Mouse (Mus musculus) midbrain, postnatal 0 days (tissue): ENCODE measurements at regions not wholly inside any gene's neighbourhood (a gene's known extent, or its start where the extent isn't known, plus 50 kb on each side); places are given as distances from the start of the nearest gene placed in this dataset.

ENCODE experiments used
- ATAC-seq: fragments of 200-750 bp; cut with Nextera tagmentation; 2 replicates; pipeline ENCODE4 v1.8.0; 2017; ENCODE audit warnings: moderate number of reproducible peaks, mild to moderate bottlenecking, moderate TSS enrichment, moderate library complexity; ENCODE audit not compliant: low FRiP score
- DNase-seq: peaks from one replicate; pipeline ENCODE4 v3.0.0-alpha.2; 2015; ENCODE audit warnings: low spot score
- H3K27ac ChIP-seq: fragments of 300-500 bp; sonication (generic); 2 replicates; pipeline ENCODE4 v1.5.1; 2014; ENCODE audit warnings: low read depth, mild to moderate bottlenecking, low read length, mixed read lengths
- H3K27me3 ChIP-seq: fragments of 300-500 bp; sonication (generic); 2 replicates; pipeline ENCODE4 v1.6.1; 2014; ENCODE audit warnings: low read length, control low read depth, mixed read lengths; ENCODE audit not compliant: insufficient read depth
- H3K36me3 ChIP-seq: fragments of 300-500 bp; sonication (generic); 2 replicates; pipeline ENCODE4 v1.6.1; 2014; ENCODE audit warnings: low read length, control low read depth, mixed read lengths; ENCODE audit not compliant: insufficient read depth
- H3K4me1 ChIP-seq: fragments of 300-500 bp; sonication (generic); 2 replicates; pipeline ENCODE4 v1.6.1; 2014; ENCODE audit warnings: mild to moderate bottlenecking, control low read depth, antibody characterized with exemption, low read length, mixed read lengths; ENCODE audit not compliant: insufficient read depth
- H3K4me2 ChIP-seq: fragments of 300-500 bp; sonication (generic); 2 replicates; pipeline ENCODE4 v1.6.1; 2014; ENCODE audit warnings: low read depth, mild to moderate bottlenecking, low read length, mixed read lengths; ENCODE audit not compliant: poor library complexity, severe bottlenecking
- H3K4me3 ChIP-seq: fragments of 300-500 bp; sonication (generic); 2 replicates; pipeline ENCODE4 v1.5.1; 2014; ENCODE audit warnings: low read depth, mild to moderate bottlenecking, low read length, moderate library complexity
- H3K9ac ChIP-seq: fragments of 300-500 bp; sonication (generic); replicated peaks from 2 replicates; pipeline ENCODE4 v1.6.1; 2014; ENCODE audit warnings: mild to moderate bottlenecking, low read length, moderate library complexity, mixed read lengths; ENCODE audit not compliant: poor library complexity, severe bottlenecking
- H3K9me3 ChIP-seq: fragments of 300-500 bp; sonication (generic); 2 replicates; pipeline ENCODE4 v1.6.1; 2016; ENCODE audit warnings: low read length, control low read depth
- CTCF ChIP-seq: IDR thresholded peaks from 2 replicates; pipeline ENCODE4 v1.5.1; 2016; ENCODE audit warnings: antibody characterized with exemption, mild to moderate bottlenecking
- WGBS: fragments of 180-500 bp; shearing (Covaris S2); extraction: QIAGEN DNeasy Blood & Tissue Kit; methylation state at CpG from one replicate; pipeline ENCODE4 v1.1.7; 2014; 5-methylcytosine and 5-hydroxymethylcytosine counted together

DNA sequence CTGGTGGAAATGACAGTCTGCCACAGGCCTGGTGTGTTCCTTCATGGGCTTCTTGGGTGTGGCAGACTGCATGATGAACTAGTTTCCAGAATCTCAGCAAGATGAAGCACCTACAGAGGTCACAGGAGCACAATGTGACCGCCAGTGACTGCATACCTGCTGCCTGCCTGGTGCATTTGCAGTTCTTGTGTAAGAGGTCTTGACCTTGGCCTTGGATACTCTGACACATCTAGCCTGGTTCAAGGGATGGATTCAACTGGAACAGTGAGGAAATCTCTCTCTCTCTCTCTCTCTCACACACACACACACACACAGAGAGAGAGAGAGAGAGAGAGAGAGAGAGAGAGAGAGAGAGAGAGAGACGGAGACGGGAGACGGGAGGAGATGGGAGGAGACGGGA is 301.9 kb upstream of the Hs6st1 start:
- Histone ChIP-seq H3K36me3 (no peaks in the 10 kb centered on the region), H3K4me3 (no peak overlapping the region)

DNA sequence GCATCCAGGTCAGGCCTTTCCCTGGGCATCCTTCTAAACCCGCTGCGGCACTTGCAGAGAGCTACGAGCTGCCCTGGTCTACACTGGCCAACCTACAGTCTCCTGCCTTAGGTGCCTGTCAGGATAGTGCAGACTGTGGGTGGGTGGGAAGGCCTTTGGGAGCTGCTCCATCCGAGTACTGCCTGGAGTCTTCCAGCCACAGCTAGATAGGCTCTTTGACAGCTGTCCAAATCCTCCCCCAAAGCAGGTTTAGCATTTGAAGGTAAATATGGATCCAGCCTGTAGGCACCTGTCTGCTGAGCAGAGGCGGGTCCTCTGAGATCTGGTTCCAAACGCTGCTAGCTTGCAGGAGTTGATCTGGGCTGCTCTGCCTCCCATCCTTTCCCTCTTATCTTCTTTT is 295.6 kb upstream of the Hs6st1 start:
- TF ChIP-seq CTCF = no peak
- no peak overlapping the region for H3K9ac ChIP-seq
- no peak overlapping the region for H3K4me3 ChIP-seq
- no peak overlapping the region for H3K4me2 ChIP-seq
- H3K4me1 ChIP-seq = no peaks in the 10 kb centered on the region
- no peaks in the 10 kb centered on the region for H3K36me3 ChIP-seq
- H3K9me3 ChIP-seq = no peaks in the 10 kb centered on the region
- no peak overlapping the region for H3K27ac ChIP-seq
- H3K27me3 ChIP-seq = no peaks in the 10 kb centered on the region
- ATAC-seq (no peak), DNase-seq (no peak)
- 76% methylated on average over 6 of the region's 6 CpGs for WGBS

More for the DNA sequence above, 301.9 kb upstream of the Hs6st1 start:
- H3K4me1 ChIP-seq = no peaks in the 10 kb centered on the region
- no peaks in the 10 kb centered on the region for H3K27me3 ChIP-seq
- H3K27ac ChIP-seq = no peak overlapping the region
- DNase-seq (no peak), ATAC-seq (no peak)
- no peak for TF ChIP-seq CTCF
- no peaks in the 10 kb centered on the region for H3K9me3 ChIP-seq
- WGBS = 78% methylated on average over 5 of the region's 5 CpGs
- H3K4me2 ChIP-seq = no peak overlapping the region
- H3K9ac ChIP-seq = no peak overlapping the region

GRCm38 (mm10) chr1:35774566-35774965 is 293.6 kb upstream of the Hs6st1 start:
- no peaks in the 10 kb centered on the region for H3K9me3 ChIP-seq
- no peaks in the 10 kb centered on the region for H3K27me3 ChIP-seq
- WGBS = 92% methylated on average over 2 of the region's 2 CpGs
- H3K9ac ChIP-seq = no peak overlapping the region
- ATAC-seq = no peak
- no peaks in the 10 kb centered on the region for H3K36me3 ChIP-seq
- no peak for DNase-seq
- H3K4me1 ChIP-seq = no peaks in the 10 kb centered on the region
- TF ChIP-seq CTCF = no peak
- H3K27ac ChIP-seq = no peak overlapping the region
- no peak overlapping the region for H3K4me2 ChIP-seq
- no peak overlapping the region for H3K4me3 ChIP-seq

- Histone ChIP-seq H3K9ac (no peak overlapping the region), H3K27ac (no peak overlapping the region), H3K36me3 (no peaks in the 10 kb centered on the region), H3K4me1 (no peaks in the 10 kb centered on the region), H3K27me3 (no peaks in the 10 kb centered on the region), H3K4me2 (no peak overlapping the region), H3K9me3 (no peaks in the 10 kb centered on the region), H3K4me3 (no peak overlapping the region)
- ATAC-seq = no peak
- DNase-seq = no peak
- no peak for TF ChIP-seq CTCF
- WGBS = 90% methylated on average over 2 of the region's 2 CpGs
Measured at GRCm38 (mm10) chr1:35782668-35783067, 285.5 kb upstream of the Hs6st1 start.

DNA sequence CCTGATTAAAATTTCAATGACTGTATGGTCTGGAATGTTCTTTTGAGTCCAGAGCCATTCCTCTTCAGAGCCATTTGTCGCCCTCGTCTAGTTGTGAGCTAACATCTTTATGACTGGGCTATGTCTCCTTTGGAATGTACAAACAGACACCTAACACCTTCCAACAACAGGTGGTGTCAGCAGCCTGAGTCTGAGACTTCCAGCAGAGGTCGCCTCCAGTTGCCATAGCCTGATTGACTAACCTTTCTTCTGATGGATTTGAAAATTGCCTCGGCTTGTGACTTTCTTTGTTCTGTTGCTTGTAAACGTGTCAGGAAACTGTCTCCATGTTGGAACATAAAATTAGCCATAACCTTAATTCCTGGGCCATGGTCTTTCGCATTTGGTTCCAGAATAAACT is 284.8 kb upstream of the Hs6st1 start:
- ATAC-seq (no peak), DNase-seq (no peak)
- Histone ChIP-seq H3K9ac (no peak overlapping the region), H3K27ac (no peak overlapping the region), H3K4me3 (no peak overlapping the region), H3K4me2 (no peak overlapping the region), H3K27me3 (no peaks in the 10 kb centered on the region), H3K4me1 (no peaks in the 10 kb centered on the region), H3K36me3 (no peaks in the 10 kb centered on the region), H3K9me3 (no peaks in the 10 kb centered on the region)
- 85% methylated on average over 6 of the region's 6 CpGs for WGBS
- TF ChIP-seq CTCF = no peak

GRCm38 (mm10) chr1:35786241-35786640 is 282.0 kb upstream of the Hs6st1 start:
- ATAC-seq = no peak

More at GRCm38 (mm10) chr1:35786241-35786640, 282.0 kb upstream of the Hs6st1 start:
- Histone ChIP-seq H3K9ac (no peak overlapping the region), H3K4me1 (no peaks in the 10 kb centered on the region), H3K27me3 (no peaks in the 10 kb centered on the region), H3K4me3 (no peak overlapping the region), H3K36me3 (no peaks in the 10 kb centered on the region), H3K27ac (no peak overlapping the region), H3K4me2 (no peak overlapping the region), H3K9me3 (no peaks in the 10 kb centered on the region)
- no peak for DNase-seq
- 96% methylated on average over 4 of the region's 4 CpGs for WGBS
- no peak for TF ChIP-seq CTCF
